Mouse (Mus musculus) midbrain, postnatal 0 days (tissue): ENCODE data around the gene Rab31. TPM values are rescaled to one million over a fixed set of nuclear protein-coding genes. Genes with fewer than 3 reads are reported as not detected.
A peak's percentile ranks its signal among the peaks of the same experiment; 100 is the strongest.

ENCODE experiments used
- ATAC-seq: fragments of 200-750 bp; cut with Nextera tagmentation; 2 replicates; pipeline ENCODE4 v1.8.0; 2017; ENCODE audit warnings: moderate number of reproducible peaks, mild to moderate bottlenecking, moderate TSS enrichment, moderate library complexity; ENCODE audit not compliant: low FRiP score
- DNase-seq: peaks from one replicate; pipeline ENCODE4 v3.0.0-alpha.2; 2015; ENCODE audit warnings: low spot score
- H3K27ac ChIP-seq: fragments of 300-500 bp; sonication (generic); 2 replicates; pipeline ENCODE4 v1.5.1; 2014; ENCODE audit warnings: low read depth, mild to moderate bottlenecking, low read length, mixed read lengths
- H3K27me3 ChIP-seq: fragments of 300-500 bp; sonication (generic); 2 replicates; pipeline ENCODE4 v1.6.1; 2014; ENCODE audit warnings: low read length, control low read depth, mixed read lengths; ENCODE audit not compliant: insufficient read depth
- H3K36me3 ChIP-seq: fragments of 300-500 bp; sonication (generic); 2 replicates; pipeline ENCODE4 v1.6.1; 2014; ENCODE audit warnings: low read length, control low read depth, mixed read lengths; ENCODE audit not compliant: insufficient read depth
- H3K4me1 ChIP-seq: fragments of 300-500 bp; sonication (generic); 2 replicates; pipeline ENCODE4 v1.6.1; 2014; ENCODE audit warnings: mild to moderate bottlenecking, control low read depth, antibody characterized with exemption, low read length, mixed read lengths; ENCODE audit not compliant: insufficient read depth
- H3K4me2 ChIP-seq: fragments of 300-500 bp; sonication (generic); 2 replicates; pipeline ENCODE4 v1.6.1; 2014; ENCODE audit warnings: low read depth, mild to moderate bottlenecking, low read length, mixed read lengths; ENCODE audit not compliant: poor library complexity, severe bottlenecking
- H3K4me3 ChIP-seq: fragments of 300-500 bp; sonication (generic); 2 replicates; pipeline ENCODE4 v1.5.1; 2014; ENCODE audit warnings: low read depth, mild to moderate bottlenecking, low read length, moderate library complexity
- H3K9ac ChIP-seq: fragments of 300-500 bp; sonication (generic); replicated peaks from 2 replicates; pipeline ENCODE4 v1.6.1; 2014; ENCODE audit warnings: mild to moderate bottlenecking, low read length, moderate library complexity, mixed read lengths; ENCODE audit not compliant: poor library complexity, severe bottlenecking
- H3K9me3 ChIP-seq: fragments of 300-500 bp; sonication (generic); 2 replicates; pipeline ENCODE4 v1.6.1; 2016; ENCODE audit warnings: low read length, control low read depth
- CTCF ChIP-seq: IDR thresholded peaks from 2 replicates; pipeline ENCODE4 v1.5.1; 2016; ENCODE audit warnings: antibody characterized with exemption, mild to moderate bottlenecking
- WGBS: fragments of 180-500 bp; shearing (Covaris S2); extraction: QIAGEN DNeasy Blood & Tissue Kit; methylation state at CpG from one replicate; pipeline ENCODE4 v1.1.7; 2014; 5-methylcytosine and 5-hydroxymethylcytosine counted together
- polyA plus RNA-seq: library from polyadenylated mRNA; unstranded; fragments of >200 nt; fragmentation: Nextera tagmentation; extraction: Ambion mirVana; gene quantifications from 2 replicates; pipeline ENCODE4 v1.2.1, GENCODE M21; 2015
- total RNA-seq: library from RNA; depleted of rRNA; stranded (reverse); fragments of >200 nt; gene quantifications from 2 replicates; pipeline ENCODE4 v1.2.3, GENCODE M21; 2014

Rab31 gene
- total and polyA plus RNA-seq, 2 experiments from 2014 or later, result 67.6 to 88.1 TPM

GRCm38 (mm10) chr17:65763221-65763620, 9.3 kb downstream of the Rab31 start:
- DNase-seq (no peak), ATAC-seq (no peak)
- no peak for TF ChIP-seq CTCF
- WGBS, result 98% methylated on average over 14 of the region's 14 CpGs
- Histone ChIP-seq H3K4me1 (peaks cover 4% of the 10 kb centered on the region; the same call in 1 of the 2 replicates), H3K4me2 (no peak overlapping the region), H3K9ac (no peak overlapping the region), H3K9me3 (no peaks in the 10 kb centered on the region), H3K27ac (no peak overlapping the region), H3K4me3 (no peak overlapping the region), H3K27me3 (no peaks in the 10 kb centered on the region), H3K36me3 (0 out of 2 replicates have a peak, but pooled peaks cover 3% of the 10 kb centered on the region)

- WGBS, result 52% methylated on average over 6 of the region's 6 CpGs
- no peaks in the 10 kb centered on the region for H3K9me3 ChIP-seq
Observed at GRCm38 (mm10) chr17:65757150-65757549, 15.4 kb downstream of the Rab31 start.

GRCm38 (mm10) chr17:65755857-65756256, 16.7 kb downstream of the Rab31 start:
- H3K9me3 ChIP-seq, result no peaks in the 10 kb centered on the region
- WGBS, result 97% methylated on average over 3 of the region's 3 CpGs
- no peaks in the 10 kb centered on the region for H3K36me3 ChIP-seq
- no peak overlapping the region for H3K9ac ChIP-seq
- H3K4me2 ChIP-seq, result no peak overlapping the region
- no peaks in the 10 kb centered on the region for H3K27me3 ChIP-seq
- ATAC-seq (no peak), DNase-seq (no peak)
- no peak for TF ChIP-seq CTCF
- no peak overlapping the region for H3K4me3 ChIP-seq
- H3K27ac ChIP-seq, result no peak overlapping the region
- no peaks in the 10 kb centered on the region for H3K4me1 ChIP-seq

More at GRCm38 (mm10) chr17:65757150-65757549, 15.4 kb downstream of the Rab31 start:
- no peak overlapping the region for H3K9ac ChIP-seq
- H3K4me1 ChIP-seq, result no peaks in the 10 kb centered on the region
- no peak overlapping the region for H3K27ac ChIP-seq
- ATAC-seq (no peak), DNase-seq (peak; percentile 61)
- H3K27me3 ChIP-seq, result no peaks in the 10 kb centered on the region
- H3K36me3 ChIP-seq, result no peaks in the 10 kb centered on the region
- no peak overlapping the region for H3K4me3 ChIP-seq
- TF ChIP-seq CTCF, result no peak
- H3K4me2 ChIP-seq, result no peak overlapping the region

- TF ChIP-seq CTCF, result no peak
- no peak for ATAC-seq
- 96% methylated on average over 6 of the region's 6 CpGs for WGBS
Observed at GRCm38 (mm10) chr17:65753130-65753529, 19.4 kb downstream of the Rab31 start.

GRCm38 (mm10) chr17:65750301-65750700, 22.3 kb downstream of the Rab31 start:
- H3K9me3 ChIP-seq, result no peaks in the 10 kb centered on the region
- no peaks in the 10 kb centered on the region for H3K27me3 ChIP-seq
- no peak for DNase-seq
- no peak overlapping the region for H3K9ac ChIP-seq
- no peaks in the 10 kb centered on the region for H3K36me3 ChIP-seq
- no peak overlapping the region for H3K27ac ChIP-seq
- H3K4me3 ChIP-seq, result no peak overlapping the region
- TF ChIP-seq CTCF, result peak; percentile 61
- no peak for ATAC-seq
- H3K4me1 ChIP-seq, result no peaks in the 10 kb centered on the region
- no peak overlapping the region for H3K4me2 ChIP-seq

More at GRCm38 (mm10) chr17:65753130-65753529, 19.4 kb downstream of the Rab31 start:
- no peak overlapping the region for H3K4me2 ChIP-seq
- H3K36me3 ChIP-seq, result no peaks in the 10 kb centered on the region
- H3K4me3 ChIP-seq, result no peak overlapping the region
- no peaks in the 10 kb centered on the region for H3K9me3 ChIP-seq
- no peaks in the 10 kb centered on the region for H3K27me3 ChIP-seq
- H3K9ac ChIP-seq, result no peak overlapping the region
- no peaks in the 10 kb centered on the region for H3K4me1 ChIP-seq
- DNase-seq, result no peak
- no peak overlapping the region for H3K27ac ChIP-seq

GRCm38 (mm10) chr17:65749803-65750202, 22.7 kb downstream of the Rab31 start:
- no peak overlapping the region for H3K27ac ChIP-seq
- no peaks in the 10 kb centered on the region for H3K27me3 ChIP-seq
- DNase-seq (no peak), ATAC-seq (no peak)
- no peaks in the 10 kb centered on the region for H3K36me3 ChIP-seq
- no peaks in the 10 kb centered on the region for H3K4me1 ChIP-seq
- WGBS, result 97% methylated on average over 7 of the region's 7 CpGs
- TF ChIP-seq CTCF, result no peak
- H3K9me3 ChIP-seq, result no peaks in the 10 kb centered on the region
- no peak overlapping the region for H3K9ac ChIP-seq
- H3K4me3 ChIP-seq, result no peak overlapping the region
- no peak overlapping the region for H3K4me2 ChIP-seq
